Mouse (Mus musculus) retina, postnatal 7 days (tissue): Measurements from ENCODE around the gene Rad51b.

Experiments used
- DNase-seq: peaks from one replicate; pipeline ENCODE4 v3.0.0-alpha.2; 2012; ENCODE audit warnings: low read depth, low spot score

Gene Rad51b

GRCm38 (mm10) chr12:79490626-79491025 is 193.5 kb downstream of the Rad51b start:
- DNase-seq = no peak

- DNase-seq = no peak
Measured at GRCm38 (mm10) chr12:79492175-79492574, 195.1 kb downstream of the Rad51b start.

GRCm38 (mm10) chr12:79492613-79493012 is 195.5 kb downstream of the Rad51b start:
- no peak for DNase-seq

- no peak for DNase-seq
Measured at GRCm38 (mm10) chr12:79493481-79493880, 196.4 kb downstream of the Rad51b start.

- no peak for DNase-seq
Measured at GRCm38 (mm10) chr12:79498326-79498725, 201.2 kb downstream of the Rad51b start.

GRCm38 (mm10) chr12:79499809-79500208 is 202.7 kb downstream of the Rad51b start:
- DNase-seq = no peak

- no peak for DNase-seq
Measured at GRCm38 (mm10) chr12:79501877-79502276, 204.8 kb downstream of the Rad51b start.

- no peak for DNase-seq
Measured at GRCm38 (mm10) chr12:79502862-79503581, 205.9 kb downstream of the Rad51b start.

GRCm38 (mm10) chr12:79503582-79504515 is 206.8 kb downstream of the Rad51b start:
- DNase-seq = no peak

GRCm38 (mm10) chr12:79504641-79505040 is 207.6 kb downstream of the Rad51b start:
- no peak for DNase-seq

- no peak for DNase-seq
Measured at GRCm38 (mm10) chr12:79506421-79506820, 209.3 kb downstream of the Rad51b start.

- DNase-seq = no peak
Measured at GRCm38 (mm10) chr12:79507141-79507681, 210.1 kb downstream of the Rad51b start.

- DNase-seq = no peak
Measured at GRCm38 (mm10) chr12:79511454-79512204, 214.5 kb downstream of the Rad51b start.

GRCm38 (mm10) chr12:79512205-79512886 is 215.3 kb downstream of the Rad51b start:
- DNase-seq = no peak

GRCm38 (mm10) chr12:79512982-79513681 is 216.1 kb downstream of the Rad51b start:
- no peak for DNase-seq

- no peak for DNase-seq
Measured at GRCm38 (mm10) chr12:79514680-79515079, 217.6 kb downstream of the Rad51b start.

- DNase-seq = no peak
Measured at GRCm38 (mm10) chr12:79522374-79522773, 225.3 kb downstream of the Rad51b start.

GRCm38 (mm10) chr12:79524941-79525871 is 228.1 kb downstream of the Rad51b start:
- no peak for DNase-seq

- no peak for DNase-seq
Measured at GRCm38 (mm10) chr12:79525872-79526271, 228.8 kb downstream of the Rad51b start.
